In the genomic region with DNA sequence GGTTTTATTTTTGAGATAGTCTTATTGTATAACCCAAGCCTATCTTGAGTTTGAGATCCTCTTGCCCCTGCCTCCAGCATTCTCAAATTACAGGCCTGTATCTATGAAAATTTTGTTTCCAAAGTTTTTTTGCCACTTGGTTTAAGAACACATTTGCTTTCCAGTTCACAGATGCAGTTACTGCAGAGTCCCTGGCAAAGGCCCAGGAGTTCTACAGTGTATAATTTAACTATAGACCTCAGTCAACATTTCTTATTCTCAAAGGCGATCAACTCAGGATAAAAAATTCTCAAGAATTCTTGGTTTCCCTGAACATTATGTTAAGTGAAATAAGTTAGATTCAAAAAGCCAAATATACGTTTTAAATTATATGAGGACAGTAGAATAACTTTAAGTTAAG, we compare ENCODE assay signal across 20 mouse cellular contexts.
"Had no signal": no experiment of that assay in that cellular context is flagged by ENCODE, and none has a peak within 500 bp of the region (broad histone marks: within the 10 kb centered on the region; RNA-seq: fewer than 3 reads in every experiment).

No protein-coding gene starts in this region.

- H3K9ac ChIP-seq: limb, embryonic 13.5 days; liver, embryonic 12.5 days; liver, embryonic 15.5 days; midbrain, embryonic 13.5 days; neural tube, embryonic 13.5 days had no signal

- H3K27me3 ChIP-seq: limb, embryonic 13.5 days; liver, embryonic 12.5 days; liver, embryonic 15.5 days; megakaryocyte, embryonic 14.5 days; midbrain, embryonic 13.5 days; neural tube, embryonic 13.5 days had no signal

- H3K4me3 ChIP-seq: layer of hippocampus, adult 2 months; limb, embryonic 10.5 days; limb, embryonic 13.5 days; liver, embryonic 12.5 days; liver, embryonic 15.5 days; megakaryocyte, embryonic 14.5 days; midbrain, embryonic 10.5 days; midbrain, embryonic 13.5 days; myocyte; neural tube, embryonic 13.5 days had no signal

- H3K36me3 ChIP-seq: limb, embryonic 10.5 days; limb, embryonic 13.5 days; liver, embryonic 12.5 days; liver, embryonic 15.5 days; midbrain, embryonic 10.5 days; midbrain, embryonic 13.5 days; neural tube, embryonic 13.5 days had no signal

- H3K9me3 ChIP-seq: limb, embryonic 10.5 days; limb, embryonic 13.5 days; liver, embryonic 12.5 days; liver, embryonic 15.5 days; megakaryocyte, embryonic 14.5 days; midbrain, embryonic 10.5 days; midbrain, embryonic 13.5 days; neural tube, embryonic 13.5 days had no signal

- H3K27ac ChIP-seq: kidney, postnatal 0 days; limb, embryonic 10.5 days; limb, embryonic 13.5 days; liver, embryonic 12.5 days; liver, embryonic 15.5 days; midbrain, embryonic 10.5 days; midbrain, embryonic 13.5 days; neural tube, embryonic 13.5 days had no signal

- DNase-seq: kidney, adult 2 months; kidney, postnatal 25 days; layer of hippocampus, adult 9-11 months; liver; lung, adult 2 months; thymus, adult 18-20 months; thymus, postnatal 36 days had no signal

- H3K4me1 ChIP-seq: limb, embryonic 10.5 days; liver, embryonic 12.5 days; liver, embryonic 15.5 days; midbrain, embryonic 10.5 days; midbrain, embryonic 13.5 days; neural tube, embryonic 13.5 days had no signal

- H3K4me2 ChIP-seq: limb, embryonic 13.5 days; liver, embryonic 12.5 days; liver, embryonic 15.5 days; midbrain, embryonic 13.5 days; neural tube, embryonic 13.5 days had no signal

- ATAC-seq: intestine, postnatal 0 days; liver, embryonic 12.5 days; midbrain, embryonic 13.5 days; midbrain, embryonic 16.5 days had no signal
